Mouse (Mus musculus) hindbrain, embryonic 13.5 days (tissue): ENCODE results near the gene Sult2a6. TPM values are rescaled to one million over a fixed set of nuclear protein-coding genes. Genes with fewer than 3 reads are reported as not detected.

Source experiments
- ATAC-seq: fragments of 200-750 bp; cut with Nextera tagmentation; 2 replicates; pipeline ENCODE4 v1.8.0; 2017; ENCODE audit warnings: moderate TSS enrichment; ENCODE audit not compliant: low FRiP score
- H3K27ac ChIP-seq: fragments of 300-500 bp; sonication (generic); 2 replicates; pipeline ENCODE4 v1.5.1; 2015; ENCODE audit warnings: inconsistent platforms, mild to moderate bottlenecking, moderate library complexity
- H3K27me3 ChIP-seq: fragments of 300-500 bp; sonication (generic); 2 replicates; pipeline ENCODE4 v1.6.1; 2015; ENCODE audit warnings: mild to moderate bottlenecking, inconsistent platforms
- H3K36me3 ChIP-seq: fragments of 300-500 bp; sonication (generic); 2 replicates; pipeline ENCODE4 v1.6.1; 2015; ENCODE audit warnings: mild to moderate bottlenecking, inconsistent platforms
- H3K4me1 ChIP-seq: fragments of 300-500 bp; sonication (generic); replicated peaks from 2 replicates; pipeline ENCODE4 v1.6.1; 2015; ENCODE audit warnings: inconsistent platforms
- H3K4me2 ChIP-seq: fragments of 300-500 bp; sonication (generic); 2 replicates; pipeline ENCODE4 v1.6.1; 2015; ENCODE audit warnings: inconsistent platforms, mild to moderate bottlenecking, moderate library complexity
- H3K4me3 ChIP-seq: fragments of 300-500 bp; sonication (generic); 2 replicates; pipeline ENCODE4 v1.5.1; 2015; ENCODE audit warnings: mild to moderate bottlenecking, inconsistent platforms
- H3K9ac ChIP-seq: fragments of 300-500 bp; sonication (generic); 2 replicates; pipeline ENCODE4 v1.6.1; 2015; ENCODE audit warnings: mild to moderate bottlenecking, inconsistent platforms
- H3K9me3 ChIP-seq: fragments of 300-500 bp; sonication (generic); 2 replicates; pipeline ENCODE4 v1.6.1; 2016; ENCODE audit warnings: inconsistent platforms
- WGBS: fragments of 180-500 bp; shearing (Covaris S2); methylation state at CpG from one replicate; pipeline ENCODE4 v1.1.7; 2015; 5-methylcytosine and 5-hydroxymethylcytosine counted together
- polyA plus RNA-seq: library from polyadenylated mRNA; unstranded; fragments of >200 nt; fragmentation: Nextera tagmentation; extraction: Ambion mirVana; gene quantifications from 2 replicates; pipeline ENCODE4 v1.2.1, GENCODE M21; 2015

Sult2a6 gene
- not detected in 2 replicates for polyA plus RNA-seq

GRCm38 (mm10) chr7:14254770-14255169 is at the start of gene Sult2a6:
Gene Sult2a6 (minus strand): TSS chr7:14254870.
- no peak within 1 kb of the TSS for H3K4me2 ChIP-seq
- H3K9me3 ChIP-seq = peaks cover 4% of the 10 kb centered on the region; the same call in 1 of the 2 replicates
- ATAC-seq = no peak
- H3K36me3 ChIP-seq = no peaks in the 10 kb centered on the region
- no peaks in the 10 kb centered on the region for H3K4me1 ChIP-seq
- no peak within 1 kb of the TSS for H3K4me3 ChIP-seq
- no peak within 1 kb of the TSS for H3K27ac ChIP-seq
- WGBS = 84% methylated on average over 2 of the region's 2 CpGs
- H3K9ac ChIP-seq = no peak within 1 kb of the TSS
- no peaks in the 10 kb centered on the region for H3K27me3 ChIP-seq

- Histone ChIP-seq H3K9me3 (peaks cover 10% of the 10 kb centered on the region), H3K4me3 (no peak overlapping the region), H3K27ac (no peak overlapping the region), H3K9ac (no peak overlapping the region), H3K4me2 (no peak overlapping the region), H3K27me3 (no peaks in the 10 kb centered on the region), H3K4me1 (no peaks in the 10 kb centered on the region), H3K36me3 (no peaks in the 10 kb centered on the region)
- ATAC-seq = no peak
These were observed 39.4 kb downstream of the Sult2a6 start for GRCm38 (mm10) chr7:14215231-14215630.

GRCm38 (mm10) chr7:14203417-14203816 is 51.3 kb downstream of the Sult2a6 start:
- Histone ChIP-seq H3K36me3 (no peaks in the 10 kb centered on the region), H3K4me1 (no peaks in the 10 kb centered on the region), H3K9ac (no peak overlapping the region), H3K27ac (no peak overlapping the region), H3K4me2 (no peak overlapping the region), H3K9me3 (peaks cover 7% of the 10 kb centered on the region; the same call in 1 of the 2 replicates), H3K4me3 (no peak overlapping the region), H3K27me3 (no peaks in the 10 kb centered on the region)
- ATAC-seq = no peak
- 72% methylated on average over 2 of the region's 2 CpGs for WGBS

- ATAC-seq = no peak
- no peaks in the 10 kb centered on the region for H3K36me3 ChIP-seq
- no peaks in the 10 kb centered on the region for H3K27me3 ChIP-seq
- no peak overlapping the region for H3K27ac ChIP-seq
- 0 out of 2 replicates have a peak, but pooled peaks cover 7% of the 10 kb centered on the region for H3K9me3 ChIP-seq
- no peak overlapping the region for H3K9ac ChIP-seq
- H3K4me1 ChIP-seq = no peaks in the 10 kb centered on the region
- no peak overlapping the region for H3K4me3 ChIP-seq
- no peak overlapping the region for H3K4me2 ChIP-seq
These were observed 52.2 kb downstream of the Sult2a6 start for GRCm38 (mm10) chr7:14202487-14202886.

Other genes with a start within 250 kb of the Sult2a6 start
- not detected in 2 replicates for gene Sult2a3, start 131.8 kb downstream of the Sult2a6 start, polyA plus RNA-seq
- gene Obox8, start 78.7 kb upstream of the Sult2a6 start, polyA plus RNA-seq = not detected in 2 replicates
- not detected in 2 replicates for gene Sult2a8, start 191.9 kb upstream of the Sult2a6 start, polyA plus RNA-seq
- not detected in 2 replicates for gene Sult2a7, start 239.4 kb upstream of the Sult2a6 start, polyA plus RNA-seq